8 mouse cellular contexts compared by ENCODE assay signal in genomic region chr11:73176608-73177508, GRCm38 (mm10). TPM values are rescaled to one million over a fixed set of nuclear protein-coding genes. Genes with fewer than 3 reads are reported as not detected.
DNase-seq lines count a peak whose midpoint lies in the region; ATAC-seq and TF ChIP-seq lines count a peak whose summit lies in the region.

Gene Emc6, minus strand, starts transcription at chr11:73177037.
Gene Tax1bp3, plus strand, starts transcription at chr11:73177083.

- TF ChIP-seq CTCF in MEL (IDR thresholded peaks at IDR 0.05 in 2 of 3, conservative IDR thresholded peaks at IDR 0.05 in 1 of 3; ENCODE audit: control insufficient read depth in 1 of 3, insufficient read depth in 1 of 3, low read depth in 2 of 3, low read length in 3 of 3, poor library complexity in 1 of 3, severe bottlenecking in 1 of 3): no peak
- TF ChIP-seq CTCF in cerebellum, adult 2 months (IDR thresholded peaks at IDR 0.05; ENCODE audit: borderline replicate concordance, insufficient read depth, low read depth, low read length): no peak

- no peaks in the 10 kb centered on the region for H3K9me3 ChIP-seq in MEL (replicated peaks; ENCODE audit: insufficient read depth, low read length)
- H3K9me3 ChIP-seq in lung, embryonic 16.5 days (ENCODE audit: control insufficient read depth, low read length): no peaks in the 10 kb centered on the region

- peaks cover 4 to 12% of the 10 kb centered on the region in 2 experiments for H3K4me1 ChIP-seq in MEL (ENCODE audit: control insufficient read depth in 1 of 2, insufficient read depth in 2 of 2, low read length in 2 of 2)
- peaks cover 4% of the 10 kb centered on the region; the same call in 1 of the 2 replicates for H3K4me1 ChIP-seq in cerebellum, adult 2 months (ENCODE audit: control insufficient read depth, insufficient read depth, low read length)
- peaks cover 34% of the 10 kb centered on the region for H3K4me1 ChIP-seq in lung, embryonic 16.5 days (replicated peaks; ENCODE audit: control insufficient read depth, insufficient read depth, low read length)

- no peak for TF ChIP-seq EP300 in MEL (IDR thresholded peaks at IDR 0.05; ENCODE audit: low read depth in 1 of 2, low read length in 2 of 2)

- H3K27ac ChIP-seq in MEL (ENCODE audit: control insufficient read depth, low read depth, low read length): peak within 1 kb of the TSS; percentile 58
- H3K27ac ChIP-seq in cerebellum, adult 2 months (ENCODE audit: insufficient read depth, low read length): peak within 1 kb of the TSS; percentile 71
- peak within 1 kb of the TSS; percentile 99 for H3K27ac ChIP-seq in lung, embryonic 16.5 days (ENCODE audit: low read length)

- peaks cover 12 to 19% of the 10 kb centered on the region in 2 experiments; a peak in 3 of 4 replicates for H3K36me3 ChIP-seq in MEL (ENCODE audit: control insufficient read depth in 1 of 2, insufficient read depth in 2 of 2, low read length in 2 of 2)
- H3K36me3 ChIP-seq in lung, embryonic 16.5 days (ENCODE audit: control insufficient read depth, insufficient read depth, low read length): peaks cover 8% of the 10 kb centered on the region; the same call in 1 of the 2 replicates

- peak; percentile 94 to 96 for ATAC-seq in hematopoietic stem cell, adult 5-6 weeks (replicated peaks in 1 of 2; ENCODE audit: insufficient read depth in 1 of 2, low FRiP score in 2 of 2, low TSS enrichment in 1 of 2, low read depth in 1 of 2, poor library complexity in 2 of 2, severe bottlenecking in 2 of 2)
- peak; percentile 98 for ATAC-seq in lung, embryonic 16.5 days (ENCODE audit: low read depth)

- under 1% methylated on average over 81 of the region's 81 CpGs for WGBS in cerebellum, adult 2 months
- under 1% methylated on average over 75 of the region's 81 CpGs for WGBS in lung, embryonic 16.5 days

- no peaks in the 10 kb centered on the region for H3K27me3 ChIP-seq in MEL (ENCODE audit: control insufficient read depth in 1 of 2, insufficient read depth in 2 of 2, low read length in 2 of 2)
- no peaks in the 10 kb centered on the region for H3K27me3 ChIP-seq in cerebellum, adult 2 months (ENCODE audit: control insufficient read depth, insufficient read depth, low read length)
- H3K27me3 ChIP-seq in lung, embryonic 16.5 days (ENCODE audit: control insufficient read depth, insufficient read depth, low read depth, low read length): no peaks in the 10 kb centered on the region

- H3K4me3 ChIP-seq in MEL (ENCODE audit: control insufficient read depth in 1 of 2, insufficient read depth in 1 of 2, low read depth in 2 of 2, low read length in 2 of 2): peak within 1 kb of the TSS; percentile 91 to 95
- H3K4me3 ChIP-seq in cerebellum, adult 2 months (replicated peaks; ENCODE audit: insufficient read depth, low read depth, low read length): peak within 1 kb of the TSS; percentile 94
- peak within 1 kb of the TSS; percentile 83 for H3K4me3 ChIP-seq in lung, embryonic 16.5 days (ENCODE audit: low read length)

- H3K79me2 ChIP-seq in MEL (ENCODE audit: control insufficient read depth, insufficient read depth, low read length, poor library complexity): peaks cover 38% of the 10 kb centered on the region

- H3K9ac ChIP-seq in MEL (ENCODE audit: control insufficient read depth, low read depth, low read length, poor library complexity, severe bottlenecking): peak within 1 kb of the TSS; percentile 88
- H3K9ac ChIP-seq in lung, embryonic 16.5 days (ENCODE audit: low read length): peak within 1 kb of the TSS; percentile 95

- peak; percentile 93 for TF ChIP-seq POLR2A in MEL (IDR thresholded peaks at IDR 0.05; ENCODE audit: control insufficient read depth in 1 of 2, insufficient read depth in 1 of 2, low read depth in 1 of 2, low read length in 2 of 2, poor library complexity in 1 of 2)
- TF ChIP-seq POLR2A in cerebellum, adult 2 months (IDR thresholded peaks at IDR 0.05; ENCODE audit: borderline replicate concordance, insufficient read depth, low read length): peak; percentile 92

- H3K4me2 ChIP-seq in lung, embryonic 16.5 days (ENCODE audit: low read depth, low read length): peak within 1 kb of the TSS; percentile 77

- no peak for TF ChIP-seq RAD21 in MEL (IDR thresholded peaks at IDR 0.05; ENCODE audit: low read depth, low read length)

- DNase-seq in MEL (ENCODE audit: low read depth, low spot score): peak; percentile 100
- DNase-seq in cerebellum, adult 2 months: peak; percentile 94 to 97
- peak; percentile 98 for DNase-seq in forelimb bud, embryonic 11.5 days (ENCODE audit: low read depth, low spot score)
- peak; percentile 82 for DNase-seq in layer of hippocampus, adult 9-10 months (ENCODE audit: low spot score)
- DNase-seq in ovary, postnatal 10 days (ENCODE audit: low spot score): peak; percentile 89
- peak; percentile 95 to 97 for DNase-seq in thymus, postnatal 10 days (ENCODE audit: low spot score in 2 of 2)

TF ChIP-seq in MEL, 35 proteins besides CTCF, POLR2A, EP300 and RAD21:
- TF ChIP-seq TAL1 (IDR thresholded peaks at IDR 0.05; ENCODE audit: low read length) (no peak), MAX (IDR thresholded peaks at IDR 0.05; ENCODE audit: low read length) (peak; percentile 55; the same call in 1 of the 2 replicates), MEF2A (IDR thresholded peaks at IDR 0.05; ENCODE audit: extremely low read depth, insufficient replicate concordance, low read depth, low read length, poor library complexity, severe bottlenecking) (no peak), NELFE (IDR thresholded peaks at IDR 0.05; ENCODE audit: low read depth, low read length) (peak; percentile 95), USF1 (IDR thresholded peaks at IDR 0.05; ENCODE audit: low read depth, low read length) (0 out of 2 replicates have a peak, but pooled peaks have one; percentile 36), KAT2A (conservative IDR thresholded peaks at IDR 0.05; ENCODE audit: low read depth, low read length) (peak; percentile 74; the same call in 1 of the 2 replicates), MXI1 (IDR thresholded peaks at IDR 0.05; ENCODE audit: low read depth, low read length) (peak; percentile 71), TBP (IDR thresholded peaks at IDR 0.05; ENCODE audit: low read depth, low read length) (peak; percentile 65; the same call in 1 of the 2 replicates), MYC (IDR thresholded peaks at IDR 0.05; ENCODE audit: low read depth, low read length) (peak; percentile 77; the same call in 1 of the 2 replicates), ZNF384 (IDR thresholded peaks at IDR 0.05; ENCODE audit: low read depth, low read length) (no peak), TCF12 (IDR thresholded peaks at IDR 0.05; ENCODE audit: low read depth, low read length) (peak; percentile 77), UBTF (IDR thresholded peaks at IDR 0.05; ENCODE audit: borderline replicate concordance, insufficient read depth, low read depth, low read length) (peak; percentile 80; the same call in 1 of the 2 replicates), ZMIZ1 (IDR thresholded peaks at IDR 0.05; ENCODE audit: low read depth, low read length) (peak; percentile 72; the same call in 1 of the 2 replicates), HCFC1 (IDR thresholded peaks at IDR 0.05; ENCODE audit: low read depth, low read length) (peak; percentile 89), POLR2AphosphoS2 (IDR thresholded peaks at IDR 0.05; ENCODE audit: low read length) (peak; percentile 88; the same call in 1 of the 2 replicates), NRF1 (IDR thresholded peaks at IDR 0.05; ENCODE audit: insufficient read depth, low read depth, low read length, poor library complexity, severe bottlenecking) (peak; percentile 85), SIN3A (IDR thresholded peaks at IDR 0.05; ENCODE audit: low read length) (peak; percentile 90), ELF1 (IDR thresholded peaks at IDR 0.05; ENCODE audit: low read depth, low read length) (peak; percentile 78), MAZ (IDR thresholded peaks at IDR 0.05; ENCODE audit: low read depth, low read length) (peak; percentile 94), ZKSCAN1 (IDR thresholded peaks at IDR 0.05; ENCODE audit: low read depth, low read length) (no peak)

RNA-seq across cellular contexts. Expression of gene Emc6, which starts in this region (rescaled TPM):
- total RNA-seq in MEL (2012; rRNA removed): 158 and 179 TPM in 2 replicates
- polyA plus RNA-seq in MEL (2012; ENCODE audit: insufficient read depth in 1 of 2, insufficient read length in 2 of 2, low read depth in 1 of 2, low replicate concordance in 2 of 2, missing spikeins in 1 of 2): 100 to 1,000 TPM in 1 of 2 experiments, not detected in 1; 211 TPM
- 78.7 and 80.6 TPM in 2 replicates for polyA plus RNA-seq in cerebellum, adult 2 months (2012; rRNA removed)
- total RNA-seq in hematopoietic stem cell, adult 5-6 weeks (2017): 40.5 and 44.5 TPM in 2 replicates
- 117 and 121 TPM in 2 replicates for polyA plus RNA-seq in lung, embryonic 16.5 days (2015; fragmentation: Nextera tagmentation; extraction: Ambion mirVana)

RNA-seq across cellular contexts. Expression of gene Tax1bp3, which starts in this region (rescaled TPM):
- total RNA-seq in MEL (2012; rRNA removed): 12.6 and 13.1 TPM in 2 replicates
- 10 to 100 TPM in 1 of 2 experiments, not detected in 1; 30.9 TPM for polyA plus RNA-seq in MEL (2012; ENCODE audit: insufficient read depth in 1 of 2, insufficient read length in 2 of 2, low read depth in 1 of 2, low replicate concordance in 2 of 2, missing spikeins in 1 of 2)
- 15.9 and 16.5 TPM in 2 replicates for polyA plus RNA-seq in cerebellum, adult 2 months (2012; rRNA removed)
- total RNA-seq in hematopoietic stem cell, adult 5-6 weeks (2017): 5.3 and 9.7 TPM in 2 replicates
- polyA plus RNA-seq in lung, embryonic 16.5 days (2015; fragmentation: Nextera tagmentation; extraction: Ambion mirVana): 275 and 278 TPM in 2 replicates

Comparison
In these comparisons a context has a peak if more than half of its experiments do, and no peak if none do; other contexts are left out.
1. Peak in every context shown above with its lines: DNase-seq, ATAC-seq, H3K4me3 ChIP-seq and H3K27ac ChIP-seq.